Mouse (Mus musculus) midbrain, postnatal 0 days (tissue): ENCODE results near the gene Gm49776. TPM values are rescaled to one million over a fixed set of nuclear protein-coding genes. Genes with fewer than 3 reads are reported as not detected.

Experiments
- ATAC-seq: fragments of 200-750 bp; cut with Nextera tagmentation; 2 replicates; pipeline ENCODE4 v1.8.0; 2017; ENCODE audit warnings: moderate number of reproducible peaks, mild to moderate bottlenecking, moderate TSS enrichment, moderate library complexity; ENCODE audit not compliant: low FRiP score
- DNase-seq: peaks from one replicate; pipeline ENCODE4 v3.0.0-alpha.2; 2015; ENCODE audit warnings: low spot score
- H3K27ac ChIP-seq: fragments of 300-500 bp; sonication (generic); 2 replicates; pipeline ENCODE4 v1.5.1; 2014; ENCODE audit warnings: low read depth, mild to moderate bottlenecking, low read length, mixed read lengths
- H3K27me3 ChIP-seq: fragments of 300-500 bp; sonication (generic); 2 replicates; pipeline ENCODE4 v1.6.1; 2014; ENCODE audit warnings: low read length, control low read depth, mixed read lengths; ENCODE audit not compliant: insufficient read depth
- H3K36me3 ChIP-seq: fragments of 300-500 bp; sonication (generic); 2 replicates; pipeline ENCODE4 v1.6.1; 2014; ENCODE audit warnings: low read length, control low read depth, mixed read lengths; ENCODE audit not compliant: insufficient read depth
- H3K4me1 ChIP-seq: fragments of 300-500 bp; sonication (generic); 2 replicates; pipeline ENCODE4 v1.6.1; 2014; ENCODE audit warnings: mild to moderate bottlenecking, control low read depth, antibody characterized with exemption, low read length, mixed read lengths; ENCODE audit not compliant: insufficient read depth
- H3K4me2 ChIP-seq: fragments of 300-500 bp; sonication (generic); 2 replicates; pipeline ENCODE4 v1.6.1; 2014; ENCODE audit warnings: low read depth, mild to moderate bottlenecking, low read length, mixed read lengths; ENCODE audit not compliant: poor library complexity, severe bottlenecking
- H3K4me3 ChIP-seq: fragments of 300-500 bp; sonication (generic); 2 replicates; pipeline ENCODE4 v1.5.1; 2014; ENCODE audit warnings: low read depth, mild to moderate bottlenecking, low read length, moderate library complexity
- H3K9ac ChIP-seq: fragments of 300-500 bp; sonication (generic); replicated peaks from 2 replicates; pipeline ENCODE4 v1.6.1; 2014; ENCODE audit warnings: mild to moderate bottlenecking, low read length, moderate library complexity, mixed read lengths; ENCODE audit not compliant: poor library complexity, severe bottlenecking
- H3K9me3 ChIP-seq: fragments of 300-500 bp; sonication (generic); 2 replicates; pipeline ENCODE4 v1.6.1; 2016; ENCODE audit warnings: low read length, control low read depth
- CTCF ChIP-seq: IDR thresholded peaks from 2 replicates; pipeline ENCODE4 v1.5.1; 2016; ENCODE audit warnings: antibody characterized with exemption, mild to moderate bottlenecking
- WGBS: fragments of 180-500 bp; shearing (Covaris S2); extraction: QIAGEN DNeasy Blood & Tissue Kit; methylation state at CpG from one replicate; pipeline ENCODE4 v1.1.7; 2014; 5-methylcytosine and 5-hydroxymethylcytosine counted together
- polyA plus RNA-seq: library from polyadenylated mRNA; unstranded; fragments of >200 nt; fragmentation: Nextera tagmentation; extraction: Ambion mirVana; gene quantifications from 2 replicates; pipeline ENCODE4 v1.2.1, GENCODE M21; 2015
- total RNA-seq: library from RNA; depleted of rRNA; stranded (reverse); fragments of >200 nt; gene quantifications from 2 replicates; pipeline ENCODE4 v1.2.3, GENCODE M21; 2014

The Gm49776 gene
- total and polyA plus RNA-seq, 2 experiments from 2014 or later, result 1.3 TPM; not detected in 1

- peak; percentile 86 for DNase-seq
- Histone ChIP-seq H3K27ac (peak overlapping the region; percentile 85), H3K9ac (peak overlapping the region; percentile 95), H3K4me1 (peaks cover 17% of the 10 kb centered on the region; the same call in 1 of the 2 replicates), H3K27me3 (no peaks in the 10 kb centered on the region), H3K36me3 (peaks cover 21% of the 10 kb centered on the region), H3K9me3 (no peaks in the 10 kb centered on the region), H3K4me2 (peak overlapping the region; percentile 82), H3K4me3 (peak overlapping the region; percentile 94)
- 1% methylated on average over 19 of the region's 19 CpGs for WGBS
- no peak for TF ChIP-seq CTCF
- ATAC-seq, result peak; percentile 79
Observed at GRCm38 (mm10) chr16:18235389-18236065, 22.6 kb downstream of the Gm49776 start.

- Histone ChIP-seq H3K4me3 (peak within 1 kb of the TSS; percentile 94), H3K4me1 (peaks cover 17% of the 10 kb centered on the region; the same call in 1 of the 2 replicates), H3K9ac (peak within 1 kb of the TSS; percentile 95), H3K27ac (peak within 1 kb of the TSS; percentile 85), H3K9me3 (no peaks in the 10 kb centered on the region), H3K27me3 (no peaks in the 10 kb centered on the region), H3K36me3 (peaks cover 15% of the 10 kb centered on the region; the same call in 1 of the 2 replicates), H3K4me2 (peak within 1 kb of the TSS; percentile 82)
- ATAC-seq, result peak; percentile 86
- TF ChIP-seq CTCF, result no peak
- DNase-seq, result peak; percentile 85
- WGBS, result 2% methylated on average over 49 of the region's 79 CpGs
Observed at GRCm38 (mm10) chr16:18234671-18235388, 23.3 kb downstream of the Gm49776 start, which contains the start of gene Zdhhc8. Gene Zdhhc8, minus strand, starts transcription at chr16:18235136.

- ATAC-seq, result peak; percentile 33; the same call in 1 of the 2 replicates
- WGBS, result 19% methylated on average over 13 of the region's 13 CpGs
Observed at GRCm38 (mm10) chr16:18233919-18234670, 24.0 kb downstream of the Gm49776 start.

GRCm38 (mm10) chr16:18233451-18233850 is 24.7 kb downstream of the Gm49776 start:
- DNase-seq (no peak), ATAC-seq (no peak)
- peaks cover 6% of the 10 kb centered on the region; the same call in 1 of the 2 replicates for H3K36me3 ChIP-seq
- no peaks in the 10 kb centered on the region for H3K27me3 ChIP-seq
- H3K4me1 ChIP-seq, result peaks cover 17% of the 10 kb centered on the region; the same call in 1 of the 2 replicates
- peak overlapping the region; percentile 94; the same call in 1 of the 2 replicates for H3K4me3 ChIP-seq
- H3K9ac ChIP-seq, result no peak overlapping the region
- H3K4me2 ChIP-seq, result peak overlapping the region; percentile 82
- TF ChIP-seq CTCF, result no peak
- WGBS, result 47% methylated on average over 1 of the region's 1 CpGs
- no peaks in the 10 kb centered on the region for H3K9me3 ChIP-seq
- no peak overlapping the region for H3K27ac ChIP-seq

More at GRCm38 (mm10) chr16:18233919-18234670, 24.0 kb downstream of the Gm49776 start:
- Histone ChIP-seq H3K4me1 (peaks cover 17% of the 10 kb centered on the region; the same call in 1 of the 2 replicates), H3K4me2 (peak overlapping the region; percentile 82), H3K27ac (peak overlapping the region; percentile 85), H3K4me3 (peak overlapping the region; percentile 94), H3K36me3 (peaks cover 10% of the 10 kb centered on the region; the same call in 1 of the 2 replicates), H3K9me3 (no peaks in the 10 kb centered on the region), H3K9ac (peak overlapping the region; percentile 95), H3K27me3 (no peaks in the 10 kb centered on the region)
- TF ChIP-seq CTCF, result no peak
- DNase-seq, result no peak

GRCm38 (mm10) chr16:18231451-18231850 is 26.7 kb downstream of the Gm49776 start:
- peaks cover 17% of the 10 kb centered on the region; the same call in 1 of the 2 replicates for H3K4me1 ChIP-seq
- H3K36me3 ChIP-seq, result peaks cover 16% of the 10 kb centered on the region
- no peak for DNase-seq
- no peak overlapping the region for H3K27ac ChIP-seq
- H3K9ac ChIP-seq, result no peak overlapping the region
- no peak overlapping the region for H3K4me2 ChIP-seq
- ATAC-seq, result no peak
- H3K27me3 ChIP-seq, result no peaks in the 10 kb centered on the region
- no peak for TF ChIP-seq CTCF
- H3K9me3 ChIP-seq, result no peaks in the 10 kb centered on the region
- 86% methylated on average over 4 of the region's 4 CpGs for WGBS
- no peak overlapping the region for H3K4me3 ChIP-seq
